Mouse (Mus musculus) intestine, postnatal 0 days (tissue): ENCODE results near the gene Mtf1. TPM values are rescaled to one million over a fixed set of nuclear protein-coding genes. Genes with fewer than 3 reads are reported as not detected.

Source experiments
- ATAC-seq: fragments of 200-750 bp; cut with Nextera tagmentation; 2 replicates; pipeline ENCODE4 v1.8.0; 2017; ENCODE audit warnings: mild to moderate bottlenecking, moderate TSS enrichment, moderate library complexity
- H3K27ac ChIP-seq: fragments of 300-500 bp; sonication (generic); 2 replicates; pipeline ENCODE4 v1.5.1; 2014; ENCODE audit warnings: mild to moderate bottlenecking, low read depth, low read length, moderate library complexity
- H3K27me3 ChIP-seq: fragments of 300-500 bp; sonication (generic); replicated peaks from 2 replicates; pipeline ENCODE4 v1.6.1; 2014; ENCODE audit warnings: low read length, mixed read lengths; ENCODE audit not compliant: control insufficient read depth, insufficient read depth
- H3K36me3 ChIP-seq: fragments of 300-500 bp; sonication (generic); 2 replicates; pipeline ENCODE4 v1.6.1; 2014; ENCODE audit warnings: mild to moderate bottlenecking, moderate library complexity; ENCODE audit not compliant: control insufficient read depth, insufficient read depth
- H3K4me1 ChIP-seq: fragments of 300-500 bp; sonication (generic); replicated peaks from 2 replicates; pipeline ENCODE4 v1.6.1; 2014; ENCODE audit warnings: antibody characterized with exemption, low read length, mixed read lengths; ENCODE audit not compliant: control insufficient read depth, insufficient read depth
- H3K4me2 ChIP-seq: fragments of 300-500 bp; sonication (generic); replicated peaks from 2 replicates; pipeline ENCODE4 v1.6.1; 2014; ENCODE audit warnings: low read depth, mild to moderate bottlenecking, moderate library complexity
- H3K4me3 ChIP-seq: fragments of 300-500 bp; sonication (generic); 2 replicates; pipeline ENCODE4 v1.5.1; 2014; ENCODE audit warnings: low read depth, low read length
- H3K9ac ChIP-seq: fragments of 300-500 bp; sonication (generic); 2 replicates; pipeline ENCODE4 v1.6.1; 2014; ENCODE audit warnings: mild to moderate bottlenecking, low read depth, low read length
- H3K9me3 ChIP-seq: fragments of 300-500 bp; sonication (generic); 2 replicates; pipeline ENCODE4 v1.6.1; 2016; ENCODE audit warnings: mixed run types; ENCODE audit not compliant: control insufficient read depth
- CTCF ChIP-seq: sonication (generic); IDR thresholded peaks from 2 replicates; pipeline ENCODE4 v1.5.1; 2016; ENCODE audit warnings: low read depth, mild to moderate bottlenecking, control low read depth, antibody characterized with exemption, moderate library complexity
- WGBS: fragments of 180-500 bp; shearing (Covaris S2); extraction: QIAGEN DNeasy Blood & Tissue Kit; methylation state at CpG from one replicate; pipeline ENCODE4 v1.1.7; 2014; 5-methylcytosine and 5-hydroxymethylcytosine counted together
- polyA plus RNA-seq: library from polyadenylated mRNA; unstranded; fragments of >200 nt; fragmentation: Nextera tagmentation; extraction: Ambion mirVana; gene quantifications from 2 replicates; pipeline ENCODE4 v1.2.1, GENCODE M21; 2015

The Mtf1 gene
- polyA plus RNA-seq, 1 experiment from 2014 or later = 10.4 TPM

GRCm38 (mm10) chr4:124824967-124825366 lies 23.1 kb downstream of the Mtf1 start:
- H3K27me3 ChIP-seq = no peaks in the 10 kb centered on the region
- peaks cover 78% of the 10 kb centered on the region for H3K36me3 ChIP-seq
- H3K4me3 ChIP-seq = no peak overlapping the region
- H3K9ac ChIP-seq = no peak overlapping the region
- no peaks in the 10 kb centered on the region for H3K9me3 ChIP-seq
- no peak for TF ChIP-seq CTCF
- H3K27ac ChIP-seq = no peak overlapping the region
- ATAC-seq = no peak
- no peaks in the 10 kb centered on the region for H3K4me1 ChIP-seq
- no peak overlapping the region for H3K4me2 ChIP-seq
- 94% methylated on average over 6 of the region's 6 CpGs for WGBS

GRCm38 (mm10) chr4:124825371-124825965 lies 23.6 kb downstream of the Mtf1 start:
- Histone ChIP-seq H3K9ac (no peak overlapping the region), H3K9me3 (no peaks in the 10 kb centered on the region), H3K4me2 (no peak overlapping the region), H3K27ac (no peak overlapping the region), H3K4me3 (no peak overlapping the region), H3K27me3 (no peaks in the 10 kb centered on the region), H3K4me1 (no peaks in the 10 kb centered on the region), H3K36me3 (peaks cover 73% of the 10 kb centered on the region)
- WGBS = 94% methylated on average over 21 of the region's 21 CpGs
- ATAC-seq = no peak
- no peak for TF ChIP-seq CTCF

- ATAC-seq = no peak
- H3K27me3 ChIP-seq = no peaks in the 10 kb centered on the region
- peaks cover 55% of the 10 kb centered on the region for H3K36me3 ChIP-seq
- 57% methylated on average over 5 of the region's 5 CpGs for WGBS
- no peak overlapping the region for H3K4me3 ChIP-seq
- H3K27ac ChIP-seq = peak overlapping the region; percentile 17
- H3K4me1 ChIP-seq = no peaks in the 10 kb centered on the region
- H3K9ac ChIP-seq = no peak overlapping the region
- no peak for TF ChIP-seq CTCF
- no peak overlapping the region for H3K4me2 ChIP-seq
- H3K9me3 ChIP-seq = no peaks in the 10 kb centered on the region
Measured at GRCm38 (mm10) chr4:124829671-124830070, 27.8 kb downstream of the Mtf1 start.

GRCm38 (mm10) chr4:124832796-124833195 lies 30.9 kb downstream of the Mtf1 start:
- no peak overlapping the region for H3K9ac ChIP-seq
- no peak overlapping the region for H3K4me3 ChIP-seq
- no peaks in the 10 kb centered on the region for H3K4me1 ChIP-seq
- H3K9me3 ChIP-seq = no peaks in the 10 kb centered on the region
- H3K4me2 ChIP-seq = no peak overlapping the region
- H3K27me3 ChIP-seq = no peaks in the 10 kb centered on the region
- H3K36me3 ChIP-seq = peaks cover 42% of the 10 kb centered on the region
- H3K27ac ChIP-seq = no peak overlapping the region
- no peak for ATAC-seq
- WGBS = 96% methylated on average over 10 of the region's 10 CpGs
- no peak for TF ChIP-seq CTCF

GRCm38 (mm10) chr4:124838035-124838700 lies 36.3 kb downstream of the Mtf1 start:
- H3K27ac ChIP-seq = no peak overlapping the region
- peaks cover 35% of the 10 kb centered on the region for H3K36me3 ChIP-seq
- no peak overlapping the region for H3K9ac ChIP-seq
- no peak overlapping the region for H3K4me2 ChIP-seq
- TF ChIP-seq CTCF = no peak
- ATAC-seq = no peak
- no peaks in the 10 kb centered on the region for H3K27me3 ChIP-seq
- no peaks in the 10 kb centered on the region for H3K4me1 ChIP-seq
- H3K9me3 ChIP-seq = no peaks in the 10 kb centered on the region
- WGBS = 91% methylated on average over 14 of the region's 14 CpGs
- H3K4me3 ChIP-seq = no peak overlapping the region

GRCm38 (mm10) chr4:124840998-124841397 lies 39.1 kb downstream of the Mtf1 start:
- H3K4me3 ChIP-seq = no peak overlapping the region
- H3K9ac ChIP-seq = no peak overlapping the region
- H3K27me3 ChIP-seq = no peaks in the 10 kb centered on the region
- H3K4me2 ChIP-seq = no peak overlapping the region
- no peak for ATAC-seq
- H3K36me3 ChIP-seq = peaks cover 44% of the 10 kb centered on the region
- no peaks in the 10 kb centered on the region for H3K4me1 ChIP-seq
- peak; percentile 31 for TF ChIP-seq CTCF
- no peaks in the 10 kb centered on the region for H3K9me3 ChIP-seq
- WGBS = 100% methylated on average over 1 of the region's 1 CpGs
- no peak overlapping the region for H3K27ac ChIP-seq
